Comparison of ENCODE assay signal across 22 mouse cellular contexts in the genomic region with DNA sequence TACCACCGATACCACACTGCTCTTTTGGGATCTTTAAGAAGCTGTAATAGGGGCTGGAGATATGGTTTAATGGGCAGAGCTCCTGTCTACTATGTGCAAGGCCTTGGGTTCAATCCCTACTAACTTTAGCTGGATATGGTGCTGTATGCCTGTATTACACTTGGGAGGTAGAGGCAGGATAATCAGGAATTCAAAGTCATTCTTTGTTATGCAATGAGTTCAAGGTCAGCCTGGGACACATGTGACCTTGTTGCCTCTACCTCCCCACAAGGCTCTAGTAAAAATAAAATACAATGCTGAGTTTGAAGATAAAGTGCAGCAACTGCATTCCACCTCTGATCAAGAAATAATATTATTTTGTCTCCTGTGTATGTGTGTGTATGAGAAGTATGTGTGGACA. TPM values are rescaled to one million over a fixed set of nuclear protein-coding genes. Genes with fewer than 3 reads are reported as not detected.
DNase-seq lines count a peak whose midpoint lies in the region; ATAC-seq lines count a peak whose summit lies in the region.
"Had no signal": no experiment of that assay in that cellular context is flagged by ENCODE, and none has a peak within 500 bp of the region (broad histone marks: within the 10 kb centered on the region; RNA-seq: fewer than 3 reads in every experiment).

No protein-coding gene starts in this region.

- H3K4me2 ChIP-seq in midbrain, embryonic 16.5 days (ENCODE audit: low read length), result no peak overlapping the region
- H3K4me2 ChIP-seq: embryonic facial prominence, embryonic 12.5 days; forebrain, embryonic 13.5 days; forebrain, embryonic 15.5 days had no signal

- H3K4me1 ChIP-seq in midbrain, embryonic 16.5 days (ENCODE audit: control insufficient read depth, insufficient read depth, low read length), result peaks cover 16% of the 10 kb centered on the region

- H3K36me3 ChIP-seq in midbrain, embryonic 16.5 days (ENCODE audit: control insufficient read depth, insufficient read depth, low read length), result no peaks in the 10 kb centered on the region
- H3K36me3 ChIP-seq: embryonic facial prominence, embryonic 12.5 days; forebrain, embryonic 15.5 days had no signal

- no peak overlapping the region for H3K27ac ChIP-seq in midbrain, embryonic 16.5 days (ENCODE audit: low read length)
- H3K27ac ChIP-seq: embryonic facial prominence, embryonic 10.5 days; embryonic facial prominence, embryonic 12.5 days; forebrain, embryonic 13.5 days; forebrain, embryonic 15.5 days had no signal

- no peaks in the 10 kb centered on the region for H3K9me3 ChIP-seq in midbrain, embryonic 16.5 days (replicated peaks; ENCODE audit: control insufficient read depth, low read length, poor library complexity, severe bottlenecking)
- H3K9me3 ChIP-seq: embryonic facial prominence, embryonic 10.5 days; embryonic facial prominence, embryonic 12.5 days; forebrain, embryonic 13.5 days; forebrain, embryonic 15.5 days had no signal

- H3K9ac ChIP-seq in midbrain, embryonic 16.5 days (ENCODE audit: low read depth, low read length), result no peak overlapping the region
- H3K9ac ChIP-seq: embryonic facial prominence, embryonic 12.5 days; forebrain, embryonic 13.5 days; forebrain, embryonic 15.5 days; forebrain, postnatal 0 days had no signal

- H3K27me3 ChIP-seq in midbrain, embryonic 16.5 days (ENCODE audit: control insufficient read depth, insufficient read depth, low read depth, low read length), result no peaks in the 10 kb centered on the region
- H3K27me3 ChIP-seq: CH12.LX; embryonic facial prominence, embryonic 12.5 days; forebrain, embryonic 13.5 days; forebrain, embryonic 15.5 days; Patski had no signal

- intact Hi-C loops in heart, postnatal 10 days (cut with DNase I), result no loop called here

- H3K4me3 ChIP-seq in midbrain, embryonic 16.5 days (ENCODE audit: low read depth, low read length), result no peak overlapping the region
- H3K4me3 ChIP-seq: embryonic facial prominence, embryonic 10.5 days; embryonic facial prominence, embryonic 12.5 days; forebrain, embryonic 13.5 days; forebrain, embryonic 15.5 days had no signal

- WGBS in midbrain, embryonic 16.5 days, result 94% methylated on average over 1 of the region's 1 CpGs

- DNase-seq in heart, adult 11 months, result peak; percentile 25
- no peak for DNase-seq in heart, postnatal 10 days
- peak; percentile 36 for DNase-seq in ES-CJ7 (ENCODE audit: low read depth, low spot score)
- peak; percentile 46 for DNase-seq in R1 (ENCODE audit: low read depth, low spot score)
- DNase-seq: adrenal gland, adult 8-10 months; adrenal gland, postnatal 14 days; adrenal gland, postnatal 36 days; B cell, adult 2 months; cerebellum, adult 11-12 months; cerebellum, adult 2 months; cerebellum, adult 9-10 months; cerebellum, postnatal 10 days; cerebellum, postnatal 25 days; forebrain, postnatal 0 days had no signal

- no peak for ATAC-seq in midbrain, embryonic 16.5 days
- ATAC-seq: CD4-positive, CD25-positive, alpha-beta regulatory T cell, adult 4 months; forebrain, embryonic 13.5 days; forebrain, embryonic 15.5 days; forebrain, postnatal 0 days; Patski had no signal

RNA-seq across cellular contexts. Expression of a gene that starts 6.5 kb away (rescaled TPM):
- 10 to 100 TPM; 25.5 to 27.0 TPM for total RNA-seq in heart, postnatal 10 days (2021)
- polyA plus RNA-seq in midbrain, embryonic 16.5 days (2015; fragmentation: Nextera tagmentation; extraction: Ambion mirVana), result 71.4 and 75.8 TPM in 2 replicates

RNA-seq across cellular contexts. Expression of a gene that starts 6.6 kb away (rescaled TPM):
- total RNA-seq in heart, postnatal 10 days (2021), result 10 to 100 TPM; 22.2 to 26.1 TPM
- polyA plus RNA-seq in midbrain, embryonic 16.5 days (2015; fragmentation: Nextera tagmentation; extraction: Ambion mirVana), result 33.3 and 34.0 TPM in 2 replicates

RNA-seq across cellular contexts. Expression of a gene that starts 25.6 kb away (rescaled TPM):
- total RNA-seq in heart, postnatal 10 days (2021), result 1 to 10 TPM; 2.5 to 3.3 TPM
- 16.0 and 17.2 TPM in 2 replicates for polyA plus RNA-seq in midbrain, embryonic 16.5 days (2015; fragmentation: Nextera tagmentation; extraction: Ambion mirVana)

RNA-seq across cellular contexts. Expression of a gene that starts 37.8 kb away (rescaled TPM):
- total RNA-seq in heart, postnatal 10 days (2021), result 10 to 100 TPM; 23.7 to 24.6 TPM
- polyA plus RNA-seq in midbrain, embryonic 16.5 days (2015; fragmentation: Nextera tagmentation; extraction: Ambion mirVana), result 38.7 and 41.6 TPM in 2 replicates

Comparison
In these comparisons a context has a peak if more than half of its experiments do, and no peak if none do; other contexts are left out.
1. DNase-seq: peak in heart, adult 11 months (single experiment), ES-CJ7 (single experiment) and R1 (single experiment); none in heart, postnatal 10 days (0 of 2).